Mouse (Mus musculus) layer of hippocampus, adult 9-10 months (tissue): ENCODE measurements around the gene Zfand3.

Source experiments
- DNase-seq: peaks from one replicate; pipeline ENCODE4 v3.0.0; 2022; ENCODE audit warnings: low spot score

Zfand3 gene

GRCm38 (mm10) chr17:30053463-30053862 lies 48.9 kb downstream of the Zfand3 start:
- DNase-seq: no peak

GRCm38 (mm10) chr17:30053871-30054270 lies 49.3 kb downstream of the Zfand3 start:
- DNase-seq: no peak

- DNase-seq: no peak
Measured at GRCm38 (mm10) chr17:30056226-30056625, 51.7 kb downstream of the Zfand3 start.

GRCm38 (mm10) chr17:30058594-30058993 lies 54.1 kb downstream of the Zfand3 start:
- DNase-seq: no peak

- DNase-seq: no peak
Measured at GRCm38 (mm10) chr17:30059066-30059465, 54.5 kb downstream of the Zfand3 start.

GRCm38 (mm10) chr17:30061100-30061837 lies 56.7 kb downstream of the Zfand3 start:
- no peak for DNase-seq

- DNase-seq: no peak
Measured at GRCm38 (mm10) chr17:30063849-30064248, 59.3 kb downstream of the Zfand3 start.

GRCm38 (mm10) chr17:30064746-30065145 lies 60.2 kb downstream of the Zfand3 start:
- DNase-seq: no peak

GRCm38 (mm10) chr17:30069776-30070175 lies 65.2 kb downstream of the Zfand3 start:
- DNase-seq: no peak

- no peak for DNase-seq
Measured at GRCm38 (mm10) chr17:30070631-30071030, 66.1 kb downstream of the Zfand3 start.

GRCm38 (mm10) chr17:30072613-30073012 lies 68.1 kb downstream of the Zfand3 start:
- DNase-seq: no peak

GRCm38 (mm10) chr17:30075896-30076295 lies 71.4 kb downstream of the Zfand3 start:
- DNase-seq: no peak

- DNase-seq: no peak
Measured at GRCm38 (mm10) chr17:30084007-30084406, 79.5 kb downstream of the Zfand3 start.

- DNase-seq: no peak
Measured at GRCm38 (mm10) chr17:30086695-30087094, 82.2 kb downstream of the Zfand3 start.

- DNase-seq: no peak
Measured at GRCm38 (mm10) chr17:30088431-30088830, 83.9 kb downstream of the Zfand3 start.

GRCm38 (mm10) chr17:30090416-30090815 lies 85.9 kb downstream of the Zfand3 start:
- no peak for DNase-seq

GRCm38 (mm10) chr17:30093148-30093749 lies 88.7 kb downstream of the Zfand3 start:
- DNase-seq: no peak

- DNase-seq: no peak
Measured at GRCm38 (mm10) chr17:30097156-30097555, 92.6 kb downstream of the Zfand3 start.

GRCm38 (mm10) chr17:30097677-30098076 lies 93.1 kb downstream of the Zfand3 start:
- DNase-seq: no peak

GRCm38 (mm10) chr17:30099670-30100069 lies 95.1 kb downstream of the Zfand3 start:
- DNase-seq: no peak

- no peak for DNase-seq
Measured at GRCm38 (mm10) chr17:30101801-30102200, 97.3 kb downstream of the Zfand3 start.

GRCm38 (mm10) chr17:30103005-30103404 lies 98.5 kb downstream of the Zfand3 start:
- DNase-seq: no peak

GRCm38 (mm10) chr17:30103641-30104165 lies 99.2 kb downstream of the Zfand3 start:
- no peak for DNase-seq

- no peak for DNase-seq
Measured at GRCm38 (mm10) chr17:30105369-30105768, 100.8 kb downstream of the Zfand3 start.
